Mouse (Mus musculus): ENCODE measurements around the gene Slc8a1.

Slc8a1 gene

DNA sequence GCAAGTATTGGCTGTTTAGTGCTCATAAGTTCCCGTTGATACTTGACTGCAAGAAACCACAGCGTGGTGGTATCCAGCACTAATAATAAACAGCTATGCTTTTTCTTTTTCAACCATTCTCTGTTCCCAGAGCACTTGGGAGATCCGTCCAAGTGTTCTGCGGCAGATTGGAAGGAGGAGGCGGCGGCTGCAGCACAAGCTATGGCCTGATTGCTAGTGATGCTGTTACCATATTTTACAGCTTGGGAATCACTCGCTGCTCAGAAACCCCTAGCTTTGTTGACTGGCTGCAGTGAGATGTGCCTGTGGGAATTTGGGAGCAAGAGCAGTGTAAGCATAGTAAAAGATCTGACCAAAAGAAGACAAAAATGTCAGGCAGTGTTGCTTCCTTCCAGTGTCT is 310.9 kb downstream of the Slc8a1 start:
- no peak for DNase-seq (ENCODE audit: low read depth, low spot score)

DNA sequence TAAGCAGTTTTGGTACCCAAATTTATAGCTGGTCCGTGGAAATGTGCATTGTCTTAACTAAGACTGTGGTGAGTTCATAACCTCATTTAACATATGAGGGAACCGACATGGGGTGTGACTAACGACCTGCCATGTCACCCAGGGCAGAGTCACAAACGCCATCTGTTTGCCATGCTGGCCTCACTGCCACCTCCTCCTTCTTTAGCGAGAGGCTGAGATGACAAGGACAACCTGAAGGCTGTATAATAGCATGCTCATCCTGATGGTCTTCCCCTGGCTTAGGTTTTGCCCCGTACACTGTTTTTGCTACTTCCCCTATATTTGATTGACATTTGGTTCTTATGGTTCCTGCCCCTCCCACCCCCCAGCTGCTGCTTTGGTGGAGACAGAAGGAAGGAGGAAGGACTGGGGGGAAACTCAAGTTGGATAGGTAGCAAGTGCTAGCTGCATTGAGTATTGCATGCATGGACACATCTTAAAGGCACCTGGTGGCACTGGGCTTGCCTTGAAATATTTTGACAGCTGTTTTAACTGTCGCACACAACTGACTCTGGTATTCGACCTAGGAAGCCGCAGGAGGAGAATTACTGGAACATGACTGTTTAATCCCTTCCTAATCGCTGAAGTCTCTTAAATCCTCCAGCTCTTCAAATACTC is 313.8 kb downstream of the Slc8a1 start:
- peak; percentile 19 for DNase-seq (ENCODE audit: low read depth, low spot score)

GRCm38 (mm10) chr17:81419802-81420459 is 318.2 kb downstream of the Slc8a1 start:
- DNase-seq (ENCODE audit: low read depth, low spot score): no peak

GRCm38 (mm10) chr17:81416361-81417114 is 321.6 kb downstream of the Slc8a1 start:
- DNase-seq (ENCODE audit: low read depth, low spot score): no peak

GRCm38 (mm10) chr17:81412736-81413135 is 325.4 kb downstream of the Slc8a1 start:
- no peak for DNase-seq (ENCODE audit: low read depth, low spot score)

- no peak for DNase-seq (ENCODE audit: low read depth, low spot score)
Observed at GRCm38 (mm10) chr17:81404225-81404624, 334.0 kb downstream of the Slc8a1 start.

DNA sequence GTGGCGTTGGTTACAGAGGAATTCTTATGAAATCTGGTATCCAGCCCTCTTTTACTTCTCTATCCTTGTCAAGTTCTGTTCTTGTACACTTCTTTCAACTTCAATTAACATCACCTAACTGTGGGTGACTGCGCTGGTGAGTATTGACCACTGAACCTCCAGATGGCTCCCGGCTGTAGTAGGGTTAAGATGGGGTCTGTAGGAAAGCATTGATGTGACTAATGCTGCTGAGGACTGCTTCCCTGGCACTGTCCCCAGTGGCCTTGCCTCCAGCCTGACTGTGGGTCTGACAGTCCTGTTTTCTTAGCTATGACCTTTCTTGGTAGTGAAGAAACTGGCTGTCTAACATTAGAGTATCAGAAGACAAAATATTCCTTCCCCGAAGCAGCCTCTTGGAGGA is 335.1 kb downstream of the Slc8a1 start:
- no peak for DNase-seq (ENCODE audit: low read depth, low spot score)

- no peak for DNase-seq (ENCODE audit: low read depth, low spot score)
Observed at GRCm38 (mm10) chr17:81402636-81403035, 335.5 kb downstream of the Slc8a1 start.

- peak; percentile 16 for DNase-seq (ENCODE audit: low read depth, low spot score)
Observed at GRCm38 (mm10) chr17:81400377-81400776, 337.8 kb downstream of the Slc8a1 start.

DNA sequence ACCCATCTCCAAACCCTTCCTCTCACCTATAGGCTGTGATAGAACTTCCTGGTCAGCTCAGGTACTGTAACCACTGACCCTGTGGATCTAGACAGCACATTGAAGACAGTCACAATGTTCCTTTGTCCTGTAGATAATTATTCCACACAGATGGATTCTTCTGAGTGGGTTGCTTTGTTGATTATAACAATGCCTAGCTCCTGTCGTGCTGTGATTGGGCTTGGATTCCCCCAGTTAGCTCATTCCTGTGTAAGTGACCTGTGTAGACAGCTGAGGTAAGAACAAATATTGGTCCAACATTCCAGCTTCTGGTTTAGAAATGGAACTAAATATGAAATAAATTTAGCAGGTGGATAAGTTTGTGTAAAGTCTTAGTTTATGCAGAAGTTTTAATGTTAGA is 340.7 kb downstream of the Slc8a1 start:
- DNase-seq (ENCODE audit: low read depth, low spot score): no peak

DNA sequence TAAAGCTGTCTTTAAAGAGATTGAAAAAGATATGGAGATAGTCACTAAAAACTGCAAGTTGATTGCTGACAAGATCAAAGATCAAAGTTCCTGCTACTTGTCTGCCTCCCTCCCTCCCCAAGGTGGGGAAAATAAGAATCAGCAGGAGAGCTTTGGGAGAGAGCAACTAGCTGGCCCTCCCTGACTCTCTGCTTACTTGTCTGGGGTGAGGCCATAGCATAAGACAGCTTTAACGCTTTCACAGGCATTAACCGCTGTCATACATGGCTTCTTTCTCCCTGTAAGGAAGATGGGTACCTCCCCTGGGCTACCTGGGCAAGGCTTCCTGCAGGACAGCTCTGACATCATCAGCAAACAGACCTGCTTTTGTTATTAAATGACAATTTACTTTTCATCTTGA is 344.1 kb downstream of the Slc8a1 start:
- DNase-seq (ENCODE audit: low read depth, low spot score): no peak

DNA sequence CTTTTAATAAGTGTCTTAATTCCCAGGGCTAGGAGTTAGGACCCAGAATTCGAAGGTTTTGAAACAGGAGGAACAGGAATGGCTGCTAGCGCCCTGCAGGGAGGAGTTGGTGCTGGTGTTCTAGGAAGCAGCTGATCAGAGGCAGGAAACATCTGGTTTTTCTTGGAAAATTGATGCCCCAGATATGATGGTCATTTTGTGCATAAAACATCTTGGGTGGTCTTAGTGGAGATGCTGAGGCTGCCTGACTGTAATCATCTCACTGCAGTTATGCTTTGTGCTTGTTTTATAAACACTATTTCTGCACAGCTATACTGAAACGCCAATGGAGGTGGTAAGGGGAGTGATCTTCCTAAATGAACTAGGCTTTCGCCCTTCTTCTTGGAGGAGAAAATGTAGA is 345.1 kb downstream of the Slc8a1 start:
- peak; percentile 49 for DNase-seq (ENCODE audit: low read depth, low spot score)

DNA sequence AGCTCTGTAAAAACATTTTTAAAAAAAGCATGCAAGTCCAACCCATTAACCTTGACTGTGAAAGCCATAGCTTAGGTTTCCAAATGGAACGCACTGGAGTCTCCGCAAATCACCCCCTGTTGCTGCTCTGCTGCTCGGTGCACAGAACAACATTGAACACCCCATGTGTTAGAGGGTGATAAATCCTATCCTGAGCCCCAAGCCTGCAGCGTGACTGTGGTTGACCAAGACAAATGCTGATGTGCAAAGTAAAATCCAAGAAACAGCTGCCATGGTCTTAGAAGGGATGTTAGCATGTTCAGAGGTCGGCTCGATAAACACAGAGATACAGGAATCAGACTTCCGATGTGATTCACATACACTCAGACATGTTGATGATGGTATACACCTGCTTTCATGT is 346.7 kb downstream of the Slc8a1 start:
- no peak for DNase-seq (ENCODE audit: low read depth, low spot score)

DNA sequence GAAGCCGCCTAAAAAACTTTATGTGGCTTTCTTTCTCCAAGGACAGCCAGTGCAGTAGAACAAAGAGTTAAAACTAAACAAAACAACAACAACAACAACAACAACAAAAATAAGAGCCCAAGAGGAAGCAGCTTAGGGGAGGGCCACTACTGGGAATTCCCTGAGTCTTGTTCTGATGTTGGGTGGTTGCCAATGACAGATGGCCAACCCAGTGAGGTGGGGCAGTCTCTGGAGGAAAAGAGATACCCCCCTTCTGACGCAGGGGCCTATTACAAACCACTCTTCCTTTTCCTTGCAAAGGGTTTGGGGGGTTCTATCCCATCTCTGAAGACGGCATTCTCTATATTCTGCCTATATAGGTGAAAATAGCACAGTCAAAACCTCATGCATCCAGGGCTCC is 347.4 kb downstream of the Slc8a1 start:
- no peak for DNase-seq (ENCODE audit: low read depth, low spot score)

- DNase-seq (ENCODE audit: low read depth, low spot score): no peak
Observed at GRCm38 (mm10) chr17:81386118-81386517, 352.1 kb downstream of the Slc8a1 start.

GRCm38 (mm10) chr17:81385476-81385875 is 352.7 kb downstream of the Slc8a1 start:
- DNase-seq (ENCODE audit: low read depth, low spot score): no peak

GRCm38 (mm10) chr17:81383461-81383860 is 354.7 kb downstream of the Slc8a1 start:
- DNase-seq (ENCODE audit: low read depth, low spot score): no peak

- DNase-seq (ENCODE audit: low read depth, low spot score): no peak
Observed at GRCm38 (mm10) chr17:81378436-81378835, 359.7 kb downstream of the Slc8a1 start.

- DNase-seq (ENCODE audit: low read depth, low spot score): no peak
Observed at GRCm38 (mm10) chr17:81377757-81378299, 360.3 kb downstream of the Slc8a1 start.

DNA sequence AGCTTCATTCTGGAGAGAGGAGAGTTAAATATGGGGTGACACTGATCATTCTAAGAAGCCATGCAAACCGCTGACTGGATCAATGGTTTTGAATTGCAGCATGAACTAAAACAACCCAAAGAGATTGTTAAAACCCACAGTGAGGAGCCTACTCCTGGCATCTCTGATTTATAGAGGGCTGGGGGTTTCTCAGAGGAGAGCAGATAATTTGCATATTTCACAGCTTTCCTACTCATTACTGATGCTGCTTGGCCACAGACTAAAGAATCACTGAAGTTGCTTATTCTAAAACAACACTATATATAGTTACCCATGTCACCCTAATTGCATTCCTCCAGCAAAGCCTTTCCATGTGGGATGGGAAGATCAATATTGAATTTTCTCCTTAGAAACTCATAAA is 361.0 kb downstream of the Slc8a1 start:
- no peak for DNase-seq (ENCODE audit: low read depth, low spot score)

- DNase-seq (ENCODE audit: low read depth, low spot score): no peak
Observed at GRCm38 (mm10) chr17:81375901-81376300, 362.3 kb downstream of the Slc8a1 start.

DNA sequence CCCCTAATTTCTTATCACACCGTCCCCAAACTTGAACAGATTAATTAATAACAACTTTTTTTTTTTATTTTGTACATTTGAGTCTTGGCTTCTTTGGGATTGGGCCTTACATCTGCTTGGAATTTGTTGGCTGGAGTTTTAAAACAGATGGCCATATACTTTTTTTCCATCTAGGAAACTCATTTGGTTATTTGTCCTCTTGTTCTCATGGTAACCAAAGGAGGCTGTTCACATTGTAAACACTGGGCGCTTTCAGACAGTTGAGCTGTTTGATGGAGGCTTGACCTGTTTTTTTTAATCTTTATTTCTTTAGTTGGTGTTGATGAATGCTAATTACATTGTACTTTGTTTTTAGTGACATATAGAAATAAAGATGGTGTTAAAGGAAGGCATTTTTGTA is 369.1 kb downstream of the Slc8a1 start:
- no peak for DNase-seq (ENCODE audit: low read depth, low spot score)

GRCm38 (mm10) chr17:81368503-81368902 is 369.7 kb downstream of the Slc8a1 start:
- DNase-seq (ENCODE audit: low read depth, low spot score): no peak
